Mouse (Mus musculus) megakaryocyte-erythroid progenitor cell, adult 5-6 weeks (primary cell): Measurements from ENCODE around the gene Usp30. TPM values are rescaled to one million over a fixed set of nuclear protein-coding genes. Genes with fewer than 3 reads are reported as not detected.

Experiments used
- ATAC-seq: replicated peaks from 2 replicates; pipeline ENCODE4 v1.8.0; 2016; ENCODE audit warnings: mild to moderate bottlenecking, inconsistent platforms; ENCODE audit not compliant: severe bottlenecking, poor library complexity, low FRiP score, low TSS enrichment
- total RNA-seq, 2 experiments: library from RNA; stranded (forward) in 1 of 2; stranded (reverse) in 1 of 2; fragments of 200-1000, 215-1000 nt in 1 of 2; fragments of >200 nt in 1 of 2; fragmentation: Nextera tagmentation in 1 of 2; gene quantifications; 2 replicates each; pipeline ENCODE4 v1.2.3; 2014 to 2017

Gene Usp30
- total RNA-seq, 2 experiments from 2014 or later: 3.5 to 11.0 TPM

DNA sequence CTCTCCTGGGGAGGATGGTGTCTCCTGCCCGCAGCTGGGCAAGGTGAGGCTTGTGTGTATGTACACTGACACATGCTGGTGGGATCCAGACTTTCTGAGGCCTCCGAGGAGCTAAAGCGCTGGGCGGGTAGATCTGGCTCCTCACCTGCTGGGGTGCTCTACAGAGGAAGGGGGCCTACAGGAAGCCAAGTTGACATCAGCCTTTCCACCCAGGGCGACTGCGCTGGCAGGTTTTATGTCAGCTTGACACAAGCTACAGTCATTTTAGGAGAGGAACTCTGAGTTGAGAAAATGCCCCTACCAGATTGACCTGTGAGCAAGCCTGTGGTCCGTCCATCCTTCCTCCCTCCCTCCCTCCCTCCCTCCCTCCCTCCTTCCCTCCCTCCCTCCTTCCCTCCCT lies 3.6 kb upstream of the Usp30 start:
- ATAC-seq: no peak

DNA sequence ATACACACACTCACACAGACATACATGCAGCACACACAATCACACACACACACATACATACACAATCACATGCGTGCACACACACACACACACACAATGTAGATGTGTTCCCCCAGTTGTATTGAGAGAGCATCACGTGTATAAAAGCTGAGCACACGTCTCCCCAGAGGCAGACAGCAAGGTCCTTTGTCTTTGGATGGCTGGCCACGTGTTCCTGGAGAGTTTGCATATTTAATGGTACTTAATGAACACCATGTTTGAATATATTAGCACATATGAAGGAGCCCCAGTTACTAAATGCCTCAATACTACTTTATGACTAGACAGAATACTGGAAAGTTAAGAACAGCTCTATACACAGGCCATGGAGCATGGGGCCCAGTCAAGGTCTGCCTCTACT lies 1.3 kb upstream of the Usp30 start:
- ATAC-seq: no peak

DNA sequence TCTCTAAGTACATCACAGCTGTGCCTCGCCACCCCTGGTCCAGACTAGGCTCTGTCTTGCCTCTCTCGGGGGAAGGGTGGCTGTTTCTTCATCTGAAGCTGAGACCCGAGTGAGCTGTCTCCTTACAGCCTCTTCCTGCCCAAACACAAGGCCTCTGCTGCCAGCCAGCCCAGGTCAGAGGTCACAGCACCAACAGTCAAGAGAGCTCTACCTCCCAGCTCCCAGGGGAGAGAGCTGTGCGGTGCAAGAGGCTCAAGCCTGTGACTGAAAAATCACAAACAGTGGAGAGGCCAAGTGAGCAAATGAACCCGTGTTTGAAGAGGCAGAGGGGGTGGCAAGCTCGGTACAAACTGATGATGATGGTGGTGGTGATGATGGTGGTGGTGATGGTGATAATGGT lies 1.3 kb downstream of the Usp30 start:
- no peak for ATAC-seq

DNA sequence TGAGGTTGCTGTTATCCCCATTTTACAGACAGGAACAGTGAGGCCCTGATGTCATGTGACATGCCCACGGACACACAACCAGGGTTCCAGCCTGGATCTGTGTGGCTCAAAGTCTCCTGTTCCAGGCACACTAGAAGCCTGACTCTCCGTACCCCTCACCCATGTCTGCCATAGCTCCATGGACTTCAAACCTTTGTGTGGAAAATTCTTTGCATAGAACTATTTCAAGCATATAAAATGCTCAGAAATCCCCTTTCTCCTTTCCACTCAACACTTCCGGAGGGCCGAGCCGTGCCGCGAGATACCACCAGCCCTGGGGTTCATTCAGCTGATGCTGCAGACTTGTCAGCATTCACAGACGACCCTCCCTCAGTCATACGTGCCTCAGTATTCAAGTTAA lies 2.3 kb downstream of the Usp30 start:
- no peak for ATAC-seq

DNA sequence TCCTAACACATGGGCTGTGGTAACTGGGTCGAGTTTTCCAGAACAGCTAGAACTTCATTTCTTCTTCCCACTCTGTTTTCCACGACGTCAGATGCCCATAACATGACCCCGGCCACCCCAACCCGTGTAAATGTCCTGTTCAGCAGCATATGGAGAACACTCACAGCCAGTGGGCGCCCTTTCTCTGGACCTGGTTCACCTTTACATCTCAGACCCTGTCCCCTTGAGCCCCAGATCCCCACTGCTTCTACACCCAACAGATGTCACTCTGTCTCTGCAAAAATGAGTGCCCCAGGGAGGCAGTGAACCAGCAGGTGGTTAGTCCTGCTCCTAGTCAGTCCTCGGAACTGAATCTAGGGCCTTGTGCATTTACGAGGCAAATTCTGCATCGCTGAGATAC lies 2.7 kb downstream of the Usp30 start:
- ATAC-seq: no peak

DNA sequence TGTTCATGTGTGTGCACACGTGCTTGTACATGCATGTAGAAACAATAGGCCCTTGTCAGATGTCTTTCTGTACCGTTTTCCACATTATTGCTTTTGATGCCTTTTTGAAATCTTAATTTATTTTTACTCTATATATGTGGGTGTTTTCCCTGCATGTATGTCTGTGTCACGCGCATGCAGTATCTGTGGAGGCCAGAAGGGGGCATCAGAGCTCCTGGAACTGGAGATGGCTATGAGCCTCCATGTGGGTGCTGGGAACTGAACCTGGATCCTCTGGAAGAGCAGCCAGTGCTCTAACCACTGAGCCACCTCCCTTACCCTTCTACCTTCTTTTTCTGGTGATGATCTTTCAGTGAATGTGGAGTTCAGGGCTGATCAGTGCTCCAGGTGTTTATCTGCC lies 5.6 kb downstream of the Usp30 start:
- no peak for ATAC-seq

DNA sequence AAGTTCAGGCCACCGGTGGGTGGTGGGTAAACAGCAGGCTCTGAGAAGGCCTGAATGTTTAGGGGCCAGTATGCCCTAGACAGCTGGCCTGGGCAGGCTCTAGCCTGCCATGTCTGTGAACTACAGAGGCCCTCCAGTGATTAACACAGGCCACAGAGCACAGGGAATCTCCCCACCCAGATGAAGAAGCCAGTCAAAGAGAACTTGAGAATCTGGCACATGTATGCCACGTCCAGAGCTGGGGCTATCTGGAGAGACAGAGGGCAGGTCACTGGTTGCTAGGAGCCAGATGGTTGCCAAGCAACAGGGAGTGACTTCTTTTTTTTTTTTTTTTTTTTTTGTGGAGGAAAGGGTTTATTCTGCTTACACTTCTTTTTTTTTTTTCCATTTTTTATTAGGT lies 7.0 kb downstream of the Usp30 start:
- ATAC-seq: no peak

DNA sequence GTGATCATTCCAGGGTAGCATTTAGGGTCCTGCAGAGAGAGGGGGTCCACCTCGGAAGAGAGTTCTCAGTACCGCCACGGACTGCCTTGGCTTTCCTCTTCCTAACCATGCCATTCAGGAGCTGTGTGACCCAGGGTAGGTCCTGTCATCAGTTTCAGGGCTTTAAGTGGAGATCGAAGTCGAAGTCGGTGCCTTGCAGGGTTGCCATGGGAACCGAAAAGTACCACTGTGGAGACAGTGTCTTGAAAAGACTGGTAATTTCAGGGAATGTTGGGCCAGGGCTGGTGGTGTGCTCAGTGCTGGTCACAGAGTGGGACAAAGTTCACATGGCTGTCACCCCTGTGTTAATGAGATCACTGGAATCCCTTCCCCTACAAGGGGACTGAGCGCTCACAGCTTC lies 11.7 kb downstream of the Usp30 start:
- no peak for ATAC-seq

DNA sequence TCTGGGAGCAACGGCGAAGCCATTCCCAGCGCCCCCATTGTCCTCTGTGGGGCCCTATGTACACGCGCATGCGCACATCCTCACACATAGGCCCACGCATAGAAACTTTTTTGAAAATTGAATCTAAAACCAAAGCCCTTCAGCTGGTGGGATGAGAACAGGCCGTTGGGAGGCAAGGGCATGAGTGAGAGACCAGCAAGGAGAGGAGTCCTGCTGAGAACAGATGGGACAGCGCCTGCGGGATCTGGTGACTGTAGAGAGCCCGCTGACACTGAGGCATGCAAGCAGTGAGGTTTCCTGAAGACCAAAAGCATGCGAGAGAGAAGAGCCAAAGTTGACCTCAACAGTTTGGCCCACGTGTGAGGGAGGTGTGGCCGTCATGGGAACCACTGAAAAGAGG lies 20.2 kb downstream of the Usp30 start:
- ATAC-seq: no peak

DNA sequence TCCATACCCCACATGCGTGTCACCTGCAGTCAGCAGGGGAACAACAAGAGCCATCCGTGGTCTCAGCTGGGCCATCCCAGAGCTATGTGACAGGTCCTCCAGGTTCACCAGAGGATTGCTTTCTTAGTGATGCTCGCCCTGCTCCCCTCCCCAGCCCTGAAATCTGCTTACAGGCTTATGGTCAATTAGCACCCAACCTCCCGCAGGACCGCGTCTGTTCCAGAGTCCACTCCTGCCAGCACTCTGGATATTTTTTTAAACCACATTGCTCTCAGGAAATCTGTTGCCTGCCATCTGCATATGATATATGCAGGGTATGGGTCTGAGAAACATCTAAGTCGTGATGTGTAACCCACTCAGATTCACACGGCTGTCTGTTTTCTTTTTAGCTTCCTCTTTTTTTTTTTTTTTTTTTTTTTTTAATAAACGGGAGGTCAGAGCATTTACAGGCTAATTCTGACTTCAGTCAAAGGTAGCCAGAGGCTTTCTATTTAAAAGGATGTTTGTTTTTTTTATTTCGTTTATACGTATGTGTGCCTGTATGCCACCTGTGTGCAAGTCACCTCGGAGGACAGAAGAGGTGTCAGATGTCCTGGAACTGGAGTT lies 22.7 kb downstream of the Usp30 start:
- ATAC-seq: no peak

DNA sequence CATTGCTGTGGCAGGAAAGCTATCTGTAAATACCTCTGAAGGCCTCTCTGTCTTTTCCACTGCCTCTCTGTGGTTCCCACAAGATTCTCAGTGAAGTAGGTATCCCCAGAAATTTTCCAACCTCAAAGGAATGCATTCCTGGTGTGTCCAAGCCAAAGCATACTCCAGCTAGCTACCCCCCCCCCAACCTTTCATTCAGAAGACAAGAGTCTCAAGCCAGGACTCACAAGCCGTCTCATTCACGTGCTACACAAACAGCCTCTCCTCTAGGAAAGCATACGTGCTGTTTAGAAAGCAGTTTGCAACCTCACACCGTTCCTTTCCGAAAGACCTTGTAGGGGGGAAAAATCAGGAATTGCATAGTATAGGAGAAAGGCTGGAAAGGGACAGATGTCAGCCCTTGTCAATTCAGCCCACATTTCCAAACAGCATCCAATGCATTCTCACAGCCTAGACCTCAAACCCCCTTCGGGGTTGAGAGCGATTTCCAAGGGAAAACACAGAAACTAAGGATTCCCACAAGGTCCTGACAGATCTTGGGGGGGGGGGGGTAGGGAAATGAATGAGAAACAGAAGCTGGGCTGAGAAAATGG lies 25.3 kb downstream of the Usp30 start:
- no peak for ATAC-seq

DNA sequence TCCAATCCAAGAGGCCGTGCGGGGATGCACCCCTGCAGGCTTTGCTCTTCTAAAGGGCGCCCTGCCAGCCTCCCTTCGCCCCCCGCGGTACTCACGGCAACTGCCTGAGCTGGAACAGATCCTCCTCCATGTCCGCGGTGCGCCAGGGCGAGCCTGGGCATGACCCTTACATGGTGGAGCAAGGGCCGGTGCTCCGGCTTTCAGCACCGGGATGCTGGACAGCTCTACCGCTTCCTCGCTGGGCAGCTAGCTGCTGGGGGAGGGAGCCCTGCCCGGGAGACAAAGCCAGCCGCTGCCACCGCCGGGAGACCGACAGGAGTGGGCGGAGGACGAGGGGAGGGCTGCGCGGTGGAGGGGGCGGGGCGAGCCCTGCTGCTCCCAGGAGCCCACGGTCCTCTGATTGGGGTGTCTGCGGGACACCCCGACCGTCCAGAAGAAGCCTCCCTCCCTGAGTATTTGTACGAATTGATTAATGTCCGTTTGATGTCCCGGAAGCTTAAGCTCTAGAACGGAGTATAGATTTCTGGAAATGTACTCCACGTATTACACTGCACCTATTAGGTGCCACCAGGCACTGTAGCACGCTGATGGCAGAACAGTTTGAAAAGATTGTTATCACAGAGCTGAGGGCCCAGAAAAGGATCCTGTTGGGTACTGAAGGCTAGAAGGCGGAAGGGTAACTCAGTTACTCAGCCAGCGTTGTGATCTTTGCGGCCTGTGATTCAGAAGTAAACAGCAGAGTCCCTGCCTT lies 26.0 kb downstream of the Usp30 start, which contains the start of gene Svop:
Gene Svop, minus strand, starts transcription at position 514 of the 751 bp plus-strand sequence.
- ATAC-seq: peak; percentile 92

DNA sequence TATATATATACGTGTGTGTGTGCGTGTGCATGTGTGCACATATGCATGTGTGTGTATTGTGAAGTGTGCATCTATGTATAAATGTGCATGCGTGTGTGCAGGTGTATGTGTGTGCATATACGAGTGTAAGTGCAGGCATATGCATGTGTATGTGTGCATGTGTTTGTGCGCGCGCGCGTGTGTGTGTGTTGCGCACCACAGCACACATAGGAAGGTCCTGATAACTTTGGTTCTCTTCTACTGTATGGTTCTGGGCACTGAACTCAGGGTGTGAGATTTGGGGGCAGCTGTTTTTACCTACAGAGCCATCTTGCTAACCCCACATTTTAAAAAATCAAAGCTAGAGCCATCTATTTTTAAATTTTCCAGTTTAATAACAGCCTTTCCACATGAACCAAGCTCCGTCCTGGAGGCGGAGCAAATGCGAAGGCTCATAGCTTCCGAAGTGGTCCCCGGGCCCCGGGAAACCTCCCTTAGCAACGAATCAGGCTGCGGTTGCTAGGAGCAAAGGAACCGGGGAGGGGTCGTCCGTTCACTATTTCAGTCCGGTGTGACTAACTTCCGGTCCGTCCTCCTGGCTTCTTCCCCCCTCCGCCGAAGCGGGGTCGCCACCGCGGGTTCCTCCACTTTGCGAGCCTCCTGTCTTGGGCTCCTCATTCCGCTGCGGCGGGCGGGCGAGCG lies 34.6 kb downstream of the Usp30 start:
- ATAC-seq: peak; percentile 70

DNA sequence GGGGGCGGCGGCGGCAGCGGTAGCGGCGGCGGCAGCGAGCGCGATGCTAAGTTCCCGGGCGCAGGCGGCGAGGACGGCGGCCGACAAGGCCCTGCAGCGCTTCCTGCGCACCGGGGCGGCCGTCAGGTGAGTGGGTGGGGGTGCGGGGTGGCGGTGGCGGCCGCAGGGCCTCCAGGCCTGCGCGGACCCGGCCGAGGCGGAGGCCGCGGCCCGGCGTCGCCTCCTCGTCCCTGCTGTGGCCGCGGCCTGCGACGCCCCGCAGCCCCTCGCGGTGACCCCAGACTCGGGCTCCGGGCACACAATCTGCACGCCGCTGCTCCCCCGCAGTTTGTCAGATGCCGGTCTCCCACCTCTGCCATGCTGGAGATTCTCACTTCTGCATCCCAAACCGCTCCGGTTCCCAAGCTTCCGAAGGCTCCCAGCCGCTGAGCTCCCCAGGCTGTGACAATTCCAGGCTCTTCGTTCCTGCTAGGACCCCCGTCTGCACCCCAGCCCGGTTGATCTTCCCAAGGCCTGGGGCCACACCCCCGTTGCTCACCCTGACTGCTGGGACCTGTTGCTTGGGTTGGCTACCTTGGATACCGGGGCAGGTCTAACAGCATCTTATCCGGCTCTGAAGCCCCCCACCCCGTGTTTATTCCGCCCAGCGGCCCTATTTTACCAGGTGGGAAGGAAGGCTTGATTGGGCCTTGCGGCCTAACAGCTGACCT lies 35.3 kb downstream of the Usp30 start:
- ATAC-seq: no peak

DNA sequence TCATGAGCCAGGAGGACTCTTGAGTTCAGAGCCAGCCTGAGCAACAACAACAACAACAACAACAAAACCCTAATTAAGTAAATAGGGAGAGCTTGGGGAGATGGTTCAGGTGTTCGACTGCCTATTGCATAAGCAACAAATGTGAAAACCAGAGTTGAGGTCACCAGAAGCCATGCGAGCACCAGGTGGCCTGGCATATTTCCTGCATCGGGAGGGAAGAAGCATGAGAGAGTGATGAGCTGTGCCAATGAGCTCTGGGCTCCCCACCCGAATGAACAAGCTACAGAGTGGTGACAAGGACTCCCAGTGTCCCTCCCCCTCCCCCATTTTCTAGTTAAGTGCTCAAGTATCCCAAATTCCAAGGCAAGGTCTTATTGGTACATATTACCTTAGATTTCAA lies 36.6 kb downstream of the Usp30 start:
- no peak for ATAC-seq

DNA sequence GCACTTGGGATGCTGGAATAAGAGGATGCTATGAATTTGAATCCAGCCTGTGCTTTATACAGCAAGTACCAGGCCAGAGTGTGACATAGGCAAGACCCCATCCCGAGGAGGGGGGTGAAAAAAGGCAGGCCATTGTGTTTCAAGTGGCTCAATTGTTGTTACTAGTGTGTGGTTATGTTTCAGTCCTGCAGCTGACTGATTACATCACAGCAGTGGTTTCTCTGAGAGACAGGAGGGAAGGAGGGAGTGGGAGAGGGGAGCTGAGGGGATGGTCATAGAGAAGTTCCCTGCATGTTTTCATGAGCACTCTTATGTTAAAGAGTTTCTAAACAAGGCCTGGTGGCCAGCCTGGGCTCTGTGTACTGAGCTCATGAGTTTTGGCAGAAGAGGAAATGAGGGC lies 37.5 kb downstream of the Usp30 start:
- no peak for ATAC-seq

DNA sequence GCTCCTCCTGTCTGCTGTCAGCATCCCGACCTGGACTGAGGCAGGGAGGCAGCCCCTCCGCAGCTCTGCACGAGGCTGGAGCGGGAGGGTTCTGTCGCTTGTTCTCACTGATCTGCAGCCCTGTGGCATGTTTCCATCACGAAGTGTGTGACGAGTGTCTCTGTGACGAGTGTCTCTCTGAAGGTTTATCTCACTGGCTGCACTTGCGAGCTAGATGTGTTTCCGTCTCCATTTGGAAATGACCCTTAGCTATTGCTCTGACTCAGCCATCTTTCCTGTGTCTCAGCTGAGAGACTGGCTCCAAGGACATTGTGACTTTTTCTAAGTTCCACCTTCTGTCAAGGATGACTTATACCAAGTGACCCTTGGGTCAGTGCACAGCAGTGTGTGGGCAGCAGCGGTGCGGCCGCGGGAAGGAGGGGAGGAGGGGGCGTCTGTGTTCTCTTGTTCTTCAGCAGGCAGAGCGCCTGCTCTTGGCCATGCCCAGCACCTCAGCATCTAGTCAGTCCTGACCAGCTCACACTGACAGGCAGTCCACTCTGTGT lies 41.2 kb downstream of the Usp30 start:
- no peak for ATAC-seq

DNA sequence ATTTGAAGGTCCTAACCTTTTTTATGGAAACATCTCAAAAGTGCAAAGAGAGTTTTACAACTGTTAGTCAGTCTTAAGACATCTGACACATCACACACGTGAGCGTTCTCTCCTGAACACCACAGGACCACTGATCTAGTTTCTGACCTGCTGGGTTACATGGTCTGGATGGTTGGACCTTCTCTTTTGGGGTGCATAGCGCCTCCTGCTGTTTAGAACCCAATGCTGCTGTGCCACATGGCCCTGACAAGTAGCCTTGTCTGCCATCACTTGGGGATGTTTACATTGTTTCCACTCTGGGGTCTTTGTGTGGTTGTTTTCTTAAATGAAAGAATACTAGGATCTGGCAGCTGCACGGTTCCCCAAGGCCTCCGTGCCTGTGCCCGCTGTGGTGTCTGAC lies 48.1 kb downstream of the Usp30 start:
- ATAC-seq: no peak

DNA sequence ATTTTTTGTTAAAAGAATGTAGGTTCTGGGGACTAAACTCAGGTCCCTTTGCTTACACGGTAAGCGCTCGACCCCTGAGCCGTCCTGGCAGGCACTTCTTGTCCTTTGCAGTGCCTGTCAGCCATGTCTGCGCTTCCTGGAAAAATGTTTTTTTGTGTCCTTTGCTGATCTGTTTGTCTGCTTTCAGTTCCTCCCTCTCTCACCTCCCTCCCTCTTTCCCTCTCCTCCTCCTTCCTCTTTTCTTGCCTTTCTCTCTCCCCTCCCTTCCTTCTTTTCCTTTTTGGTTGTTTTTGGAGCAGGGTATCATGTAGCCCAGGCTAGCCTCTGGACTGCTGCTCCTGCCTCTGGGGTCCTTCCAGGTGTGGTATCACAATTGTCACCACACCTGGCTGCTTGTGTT lies 49.8 kb downstream of the Usp30 start:
- ATAC-seq: no peak

DNA sequence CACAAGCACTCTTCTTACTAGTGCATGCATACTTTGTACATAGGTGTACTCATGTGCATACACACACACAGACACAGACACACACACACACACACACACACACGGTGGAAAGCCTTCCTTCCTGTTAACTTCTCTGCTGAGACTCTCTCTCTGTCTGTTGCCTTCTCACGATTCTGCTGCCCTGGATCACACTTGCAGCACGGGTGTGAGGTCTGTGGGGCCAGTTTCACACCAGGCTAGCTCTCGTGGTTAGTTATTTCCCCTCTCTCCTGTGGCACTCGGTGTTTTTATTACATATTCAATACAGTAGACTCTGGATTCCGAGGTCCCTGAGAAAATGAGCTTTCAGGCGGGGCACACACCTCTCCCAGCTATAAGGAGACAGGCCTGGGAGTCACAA lies 51.3 kb downstream of the Usp30 start:
- ATAC-seq: no peak
